Mouse (Mus musculus) inflammation-experienced regulatory T-cells, adult 6 months (primary cell): Measurements from ENCODE around the gene Slc9a9. TPM values are rescaled to one million over a fixed set of nuclear protein-coding genes. Genes with fewer than 3 reads are reported as not detected.

ENCODE experiments used
- ATAC-seq: one replicate; pipeline ENCODE4 v1.8.0; 2017
- polyA plus RNA-seq, 3 experiments: library from polyadenylated mRNA; unstranded; fragments of 100-300 nt; shearing (Covaris generic); gene quantifications; one replicate each; pipeline ENCODE4 v1.2.1; 2017

The Slc9a9 gene
- polyA plus RNA-seq, 3 experiments from 2014 or later: 36.4 to 65.4 (median 52.3) TPM

DNA sequence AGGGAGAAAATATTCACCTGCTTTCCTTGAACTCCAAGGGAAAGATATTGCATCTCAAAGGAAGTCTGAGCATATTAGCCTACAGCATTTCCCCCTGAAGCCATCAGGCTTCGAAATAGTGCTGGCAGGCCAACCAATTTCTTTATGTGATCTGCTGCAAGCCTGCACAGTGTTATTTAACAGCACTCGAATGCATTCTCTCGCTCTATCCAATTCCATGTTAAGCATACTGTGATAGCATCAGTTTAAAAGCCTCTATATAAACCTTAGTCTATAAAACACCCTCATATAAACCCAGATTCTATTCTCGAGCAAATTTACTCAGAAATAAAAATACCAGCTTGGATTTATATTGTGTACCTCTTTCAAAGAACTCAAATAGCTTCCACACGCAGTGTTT, 170.7 kb downstream of the Slc9a9 start:
- ATAC-seq: no peak

DNA sequence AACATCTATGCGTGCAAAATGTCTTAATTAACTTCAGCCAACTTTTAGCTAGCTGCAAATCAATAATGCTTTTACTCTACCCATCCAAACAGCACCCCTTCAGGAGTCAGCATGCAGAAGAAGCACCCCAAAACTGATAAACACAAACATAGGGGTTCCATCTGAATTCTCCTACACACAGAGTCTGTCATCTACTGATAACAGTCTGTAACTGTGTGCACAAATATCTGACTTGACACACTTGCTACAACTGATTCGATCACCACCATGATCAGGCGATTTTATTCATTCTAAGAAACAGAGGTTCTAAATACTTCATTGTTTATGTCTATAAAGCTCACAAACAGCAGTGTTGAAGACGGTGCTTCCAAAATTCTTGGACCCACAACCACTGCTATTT, 171.3 kb downstream of the Slc9a9 start:
- ATAC-seq: no peak

DNA sequence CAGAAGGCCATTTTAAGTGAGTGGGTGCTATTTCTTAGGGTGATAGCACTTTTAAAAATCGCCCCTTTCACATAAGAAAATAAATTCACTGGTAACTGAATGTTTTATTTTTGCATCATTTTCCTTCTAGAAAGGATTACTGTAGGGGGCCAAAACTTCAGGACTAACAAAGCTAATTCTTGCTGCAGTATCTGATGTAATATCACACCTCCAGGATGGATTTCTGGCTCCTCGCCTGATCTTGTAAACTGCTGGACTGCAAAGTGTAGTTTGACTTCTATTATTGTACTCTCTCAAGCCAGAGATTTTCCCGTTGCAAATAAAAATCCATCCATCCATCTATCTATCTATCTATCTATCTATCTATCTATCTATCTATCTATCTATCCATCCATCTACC, 174.5 kb downstream of the Slc9a9 start:
- ATAC-seq: no peak

DNA sequence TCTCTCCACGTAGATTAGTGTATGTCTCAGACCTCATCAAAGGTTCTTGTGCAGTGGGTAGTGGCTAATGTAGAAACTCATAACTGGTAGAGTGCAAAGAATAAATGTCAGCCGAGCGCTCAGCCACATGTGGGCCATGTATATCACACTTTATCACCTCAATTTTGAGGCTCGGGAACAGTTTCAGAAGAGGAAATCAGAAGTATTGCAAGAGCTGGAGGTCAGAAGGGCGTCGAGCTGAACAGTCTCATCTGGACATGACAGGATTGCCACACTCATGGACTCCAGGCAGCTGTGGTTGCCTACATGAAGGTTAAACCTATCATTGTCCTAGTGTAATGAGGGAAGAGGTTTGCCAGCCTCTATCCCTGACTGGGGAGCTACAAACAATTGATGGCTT, 177.9 kb downstream of the Slc9a9 start:
- no peak for ATAC-seq

DNA sequence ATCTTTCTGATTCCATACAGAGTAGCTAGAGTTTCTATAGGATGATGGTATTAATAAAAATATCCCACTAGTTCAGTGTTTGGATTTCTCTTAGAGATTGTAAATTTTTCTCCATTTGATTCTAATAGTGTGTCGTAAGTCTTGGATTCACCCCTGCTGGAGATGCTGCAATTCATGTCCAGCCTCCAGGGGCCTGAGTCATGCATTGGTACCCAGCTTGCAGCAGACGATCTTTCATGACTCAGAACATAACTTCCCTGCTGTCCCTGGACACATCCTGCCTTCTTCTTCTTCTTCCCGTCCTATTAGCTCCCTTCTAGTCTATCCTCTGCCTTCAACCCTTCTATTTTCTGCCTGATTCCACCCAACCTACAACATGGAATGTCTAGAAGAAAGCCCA, 181.8 kb downstream of the Slc9a9 start:
- ATAC-seq: no peak

DNA sequence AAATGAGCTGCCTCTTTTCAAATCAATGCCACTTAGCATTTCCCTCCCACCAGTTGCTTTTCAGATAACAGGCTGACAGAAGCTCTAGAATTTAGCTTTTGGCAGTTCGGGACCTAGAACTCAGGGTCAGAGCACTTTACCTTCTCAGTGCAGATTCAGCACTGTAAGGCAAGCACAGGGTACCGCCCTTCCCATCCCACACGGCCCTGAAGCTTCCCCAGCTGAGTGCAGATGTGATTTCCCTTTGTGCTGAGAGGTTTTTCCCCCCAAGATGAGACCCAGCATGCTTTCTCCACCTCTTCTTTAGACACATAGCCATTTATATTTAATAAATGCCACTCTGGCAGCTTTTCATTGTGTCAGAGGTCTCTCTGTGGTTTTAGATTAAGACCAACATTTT, 186.4 kb downstream of the Slc9a9 start:
- no peak for ATAC-seq

DNA sequence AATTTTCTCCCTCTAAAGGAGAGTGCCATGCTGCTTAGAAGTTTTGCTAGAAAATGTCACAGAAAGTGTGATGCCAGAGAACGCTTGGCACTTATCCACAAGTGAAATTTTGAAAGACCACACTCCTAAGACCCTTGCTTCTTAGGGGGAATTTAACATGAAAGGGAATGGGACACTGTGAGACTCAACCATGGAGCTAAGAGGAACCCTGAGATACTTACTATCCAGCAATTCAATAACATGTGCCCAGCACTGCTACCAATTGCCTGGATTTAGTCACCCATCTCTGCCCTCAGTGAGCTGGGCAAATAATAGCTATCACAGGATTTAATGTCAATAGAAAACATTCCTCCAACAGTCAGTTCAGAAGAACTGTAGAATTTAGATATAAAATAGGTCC, 198.8 kb downstream of the Slc9a9 start:
- ATAC-seq: no peak

DNA sequence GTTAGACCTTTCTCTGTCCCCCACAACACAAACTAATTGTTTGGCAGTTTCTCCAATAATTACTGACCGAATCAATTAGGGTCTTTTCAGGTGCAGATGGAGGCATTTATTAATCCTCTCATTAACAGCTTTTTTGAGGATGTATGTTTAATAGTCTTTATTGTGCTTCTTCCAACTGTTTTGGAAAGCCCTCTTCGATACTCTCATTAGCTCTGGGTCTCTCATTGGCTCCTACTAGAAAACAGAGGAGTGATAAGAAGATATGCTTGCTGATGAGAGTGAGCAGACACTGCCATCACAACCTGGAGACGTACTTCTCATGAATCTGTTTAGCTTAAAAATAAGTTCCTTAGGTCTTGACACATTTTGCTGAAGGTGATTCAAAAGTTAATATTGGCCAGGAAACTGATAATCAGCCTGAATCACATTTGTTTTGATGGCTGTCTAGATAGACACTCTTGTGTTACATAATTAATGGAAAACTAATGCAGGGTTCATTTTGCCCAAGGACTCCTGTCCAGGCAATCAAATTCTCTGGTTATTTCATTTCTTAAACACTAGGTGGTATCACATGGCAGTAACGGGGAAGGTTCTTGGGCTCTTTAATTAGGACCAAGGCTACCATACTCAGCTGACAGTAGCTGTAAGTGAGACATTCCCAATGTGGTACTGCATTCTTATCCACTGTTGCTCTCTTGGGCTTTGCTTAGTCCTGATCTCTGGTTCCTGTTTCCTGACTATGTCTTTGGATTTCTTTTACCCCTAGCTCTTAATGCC, 199.5 kb downstream of the Slc9a9 start:
- no peak for ATAC-seq

DNA sequence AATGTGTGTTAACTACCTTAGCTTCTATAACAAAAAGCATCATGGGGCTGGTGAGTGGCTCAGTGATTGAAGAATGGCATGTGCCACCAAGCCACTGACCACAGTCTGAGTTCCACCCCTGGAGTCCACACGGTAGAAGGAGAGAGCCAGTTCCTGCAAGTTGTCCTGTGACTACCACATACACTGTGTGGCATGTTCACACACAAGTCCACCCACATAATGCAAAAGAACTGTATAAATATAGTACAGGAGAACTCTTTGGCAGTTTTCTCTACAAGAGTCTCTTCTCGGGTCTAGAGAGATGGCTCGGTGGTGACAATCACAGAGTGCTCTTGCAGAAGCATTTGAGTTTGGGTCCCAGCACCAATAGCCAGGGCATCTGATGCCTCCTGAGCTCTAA, 212.8 kb downstream of the Slc9a9 start:
- no peak for ATAC-seq

DNA sequence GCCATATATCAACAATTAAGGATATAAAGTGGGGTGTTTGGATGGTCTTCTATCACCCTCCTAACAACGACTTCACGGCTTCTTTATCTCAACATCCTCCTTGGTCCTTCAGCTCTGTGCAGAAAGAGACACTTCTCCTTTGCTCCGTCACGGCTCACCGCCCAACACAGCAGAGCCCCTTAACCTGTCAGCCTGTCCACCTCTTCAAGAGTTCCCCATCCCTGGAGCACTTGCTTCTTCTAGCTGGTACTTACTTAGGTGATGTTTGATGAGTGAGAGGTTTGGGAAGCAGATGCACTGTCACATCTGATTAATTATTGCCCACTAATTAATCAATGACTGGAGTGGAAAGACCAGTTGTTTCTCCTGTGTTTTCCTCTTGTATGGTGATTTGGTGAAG, 213.7 kb downstream of the Slc9a9 start:
- no peak for ATAC-seq

DNA sequence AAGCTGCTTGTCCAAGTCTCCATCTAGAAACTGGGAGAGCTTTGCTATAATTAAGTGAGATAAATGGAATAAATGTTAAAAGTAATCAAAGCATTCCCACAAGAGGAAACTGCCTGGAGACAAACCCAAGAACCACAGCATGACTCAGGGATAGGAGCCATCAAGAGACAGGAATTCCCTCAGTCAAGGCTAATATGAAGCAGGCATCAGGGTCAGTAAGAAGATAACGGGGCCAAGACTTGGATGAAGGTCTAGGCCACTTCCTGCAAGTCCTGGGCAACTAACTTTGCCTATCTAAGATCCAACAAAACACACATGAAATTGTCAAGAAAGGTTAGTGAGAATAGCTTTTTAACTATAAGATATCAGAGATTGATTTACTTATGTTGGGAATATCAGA, 215.4 kb downstream of the Slc9a9 start:
- ATAC-seq: no peak

DNA sequence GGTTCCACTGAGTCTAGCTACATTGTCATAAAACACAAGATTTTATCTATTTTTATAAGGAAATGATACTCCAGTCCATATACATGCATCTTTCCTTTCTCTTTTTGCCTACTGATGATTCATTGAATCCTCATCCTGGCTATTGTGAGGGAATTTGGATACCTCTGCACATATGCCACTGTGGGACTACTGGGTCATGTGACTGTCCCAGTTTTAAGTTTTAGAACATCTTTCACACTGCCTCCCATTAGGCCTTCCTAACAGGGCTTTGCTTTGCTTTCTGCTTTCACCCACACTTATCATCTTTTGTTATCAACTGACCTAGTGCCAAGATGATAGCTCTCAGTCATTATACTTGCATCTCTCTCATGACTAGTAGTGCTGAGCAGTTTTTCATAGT, 219.9 kb downstream of the Slc9a9 start:
- ATAC-seq: no peak

DNA sequence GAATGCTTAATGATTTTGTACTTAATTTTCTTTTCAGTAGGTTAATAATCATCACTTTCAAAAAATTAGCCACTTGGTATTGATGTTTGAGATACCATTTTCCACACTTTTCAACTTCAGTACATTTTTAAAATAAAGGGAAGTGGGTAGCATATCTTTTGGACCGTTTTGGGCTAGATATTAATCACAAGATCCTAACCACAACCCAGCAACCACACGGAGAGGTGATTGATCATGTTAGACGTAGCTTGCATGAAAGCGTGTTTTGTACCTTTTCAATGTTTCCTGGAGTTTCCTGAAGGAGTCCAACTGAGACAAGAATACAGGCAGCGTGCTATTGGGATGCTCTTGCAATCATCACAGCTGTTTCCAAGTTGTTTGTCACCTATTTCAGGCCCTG, 226.2 kb downstream of the Slc9a9 start:
- ATAC-seq: no peak

DNA sequence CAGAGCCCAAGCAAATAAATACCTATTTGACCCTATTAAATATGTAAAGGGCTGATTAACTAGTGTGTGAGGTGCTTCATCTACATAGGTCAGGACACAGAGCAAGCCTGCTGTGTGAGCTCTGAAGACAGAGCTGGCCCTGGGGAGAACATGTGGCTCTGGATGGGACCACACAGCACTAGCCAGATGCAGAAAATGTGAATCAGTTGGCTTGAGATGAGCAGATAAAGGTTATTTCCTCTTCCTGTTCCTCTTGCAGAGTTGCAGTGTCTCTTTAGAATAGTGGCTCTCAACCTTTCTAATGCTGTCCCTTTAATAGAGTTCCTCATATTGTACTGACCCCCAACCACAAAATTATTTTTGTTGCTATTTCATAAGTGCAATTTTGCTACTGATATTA, 234.5 kb downstream of the Slc9a9 start:
- ATAC-seq: no peak

DNA sequence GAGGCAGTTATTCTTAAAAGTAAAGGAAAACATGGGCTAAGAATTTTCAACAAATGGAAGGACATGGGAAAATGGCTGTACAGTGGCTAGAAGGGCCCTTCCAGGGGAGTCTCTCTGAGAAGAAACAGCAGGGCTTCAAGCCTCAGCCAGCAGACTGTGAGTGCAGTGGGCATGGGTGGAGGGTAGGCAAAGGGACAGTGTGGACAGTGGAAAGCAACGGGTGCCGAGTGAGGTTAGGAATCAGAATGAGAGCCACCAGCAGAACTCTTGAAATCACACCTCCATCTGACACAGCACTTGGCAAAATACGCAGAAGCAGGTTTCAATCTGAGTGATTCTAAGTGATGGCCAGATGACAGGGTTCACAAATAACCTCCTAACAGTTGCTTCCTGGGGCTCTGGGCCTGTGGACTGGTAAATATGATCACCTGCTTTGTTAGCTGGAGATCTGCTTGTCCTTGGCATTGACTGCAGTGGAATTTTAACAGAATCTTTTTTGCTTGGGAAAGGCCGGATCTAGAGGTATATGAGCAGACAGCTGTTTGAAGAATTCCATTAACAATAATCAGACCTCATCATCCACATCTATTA, 237.4 kb downstream of the Slc9a9 start:
- ATAC-seq: no peak

DNA sequence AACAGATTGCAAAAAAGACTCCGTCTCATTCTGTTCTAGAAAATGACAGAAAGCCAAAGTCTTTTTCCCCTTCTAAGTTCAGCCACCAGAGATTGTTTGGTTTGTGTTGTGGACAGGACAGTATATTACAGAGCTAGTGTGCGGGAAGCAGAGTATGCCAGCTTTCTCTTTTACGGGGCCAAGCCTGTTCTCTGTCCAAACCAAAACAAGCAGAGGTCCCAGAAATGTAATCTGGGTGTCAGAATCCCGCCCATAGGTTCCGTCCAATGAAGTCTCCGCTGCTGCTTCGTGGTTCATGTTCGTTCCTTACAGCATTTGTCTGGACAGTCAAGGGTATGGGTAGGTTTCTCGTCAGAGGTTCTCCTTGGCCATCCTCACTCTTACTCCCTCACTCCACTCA, 242.4 kb downstream of the Slc9a9 start:
- ATAC-seq: no peak

DNA sequence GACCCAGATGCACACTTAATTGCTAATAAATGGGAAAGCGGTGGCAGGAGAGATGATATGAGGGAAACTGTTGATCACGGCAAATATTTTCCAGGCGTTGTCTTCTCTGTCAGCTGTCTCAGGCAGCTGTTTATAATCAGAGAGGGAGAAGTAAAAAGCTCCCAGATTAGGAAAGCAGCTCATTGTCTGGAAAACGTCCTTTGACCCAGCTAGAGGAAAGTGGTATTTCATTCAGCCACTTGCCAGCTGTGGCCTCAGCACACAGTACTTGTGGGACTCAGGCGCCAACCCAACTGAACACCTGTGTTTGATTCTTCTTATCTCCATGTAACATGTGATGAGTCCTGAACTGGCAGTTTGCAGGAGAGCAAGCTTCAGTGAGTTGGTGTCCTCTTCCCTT, 252.4 kb downstream of the Slc9a9 start:
- no peak for ATAC-seq

DNA sequence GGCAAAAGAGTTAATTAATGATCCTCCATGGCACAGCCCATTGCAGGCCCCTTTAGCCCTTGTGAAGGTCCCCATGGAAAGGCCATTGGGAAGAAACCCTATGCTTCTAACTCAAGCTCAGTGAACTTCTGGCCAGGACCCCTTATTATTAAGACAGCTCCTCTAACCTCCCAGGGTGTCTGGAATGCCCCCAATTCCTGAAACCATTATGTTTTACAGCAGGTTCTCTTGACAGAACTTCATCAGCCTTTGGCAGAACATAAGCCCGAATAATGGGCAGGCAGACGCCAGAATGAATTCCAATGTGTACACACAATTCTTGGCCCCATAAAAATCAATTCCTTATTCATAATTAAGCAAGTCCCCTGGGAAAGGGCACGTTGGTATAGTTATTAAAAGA, 256.1 kb downstream of the Slc9a9 start:
- no peak for ATAC-seq

DNA sequence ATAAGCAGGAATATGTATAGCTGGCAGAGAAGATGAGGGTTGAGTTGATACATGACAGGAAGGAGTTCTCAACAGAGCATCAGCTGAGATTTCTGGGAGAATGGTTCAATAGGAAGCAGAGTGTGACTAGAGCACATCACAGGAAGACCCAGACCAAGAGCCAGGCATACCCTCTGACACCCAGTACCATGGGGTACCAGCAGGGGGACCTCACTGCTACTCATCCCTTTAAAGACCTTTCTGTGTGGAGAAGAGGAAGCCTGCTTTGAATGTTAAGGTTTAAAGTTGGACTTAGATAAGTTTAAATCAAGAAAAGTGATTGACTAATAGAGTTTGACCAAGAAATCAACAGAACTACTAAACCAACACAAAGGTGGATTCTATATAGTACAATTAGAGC, 257.4 kb downstream of the Slc9a9 start:
- ATAC-seq: peak; percentile 80

DNA sequence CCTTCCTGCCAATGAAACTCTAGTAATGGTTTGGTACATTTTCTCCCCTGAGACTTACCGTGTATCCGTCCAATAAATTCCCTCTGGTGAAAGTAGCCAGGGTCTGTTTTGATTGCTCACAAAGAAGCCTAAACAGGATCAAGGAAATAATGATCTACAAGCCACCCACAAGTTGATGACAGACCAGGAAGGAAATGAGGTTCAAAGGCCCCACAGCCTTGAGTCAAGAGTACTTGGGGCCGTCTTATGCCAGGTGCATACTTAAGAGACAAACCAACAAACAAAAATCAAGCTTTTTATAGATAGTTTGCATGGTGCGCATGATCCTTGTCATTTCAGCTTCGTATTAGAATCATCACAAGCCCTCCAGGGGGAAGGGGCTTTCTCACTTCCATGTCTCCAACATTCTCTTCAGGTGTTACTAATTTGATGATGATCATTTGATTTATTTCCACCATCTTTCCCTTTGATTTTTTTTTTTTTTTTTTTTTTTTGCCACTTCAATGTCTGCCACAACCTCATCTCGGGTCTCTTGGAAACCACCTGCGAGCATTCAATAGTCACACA, 275.9 kb downstream of the Slc9a9 start:
- peak; percentile 87 for ATAC-seq

DNA sequence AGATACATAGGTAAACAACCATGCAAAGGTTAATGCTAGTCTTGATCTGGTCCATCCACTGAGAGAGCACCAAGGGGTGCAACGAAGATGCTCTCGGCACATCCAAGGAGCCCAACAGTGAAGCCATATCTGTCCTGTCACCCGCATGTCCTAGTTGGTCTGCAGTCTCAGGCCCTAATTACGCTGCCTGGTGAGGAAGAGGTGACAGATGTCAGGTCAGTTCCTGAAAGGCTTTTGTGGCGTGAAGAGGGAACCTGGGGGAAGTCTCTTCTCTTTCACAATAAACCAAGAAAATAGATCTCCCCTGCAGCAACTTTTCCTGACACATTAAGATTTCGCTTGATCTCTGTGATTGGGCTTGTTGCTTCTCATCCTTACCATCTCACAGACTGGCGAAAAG, 277.5 kb downstream of the Slc9a9 start:
- ATAC-seq: no peak

DNA sequence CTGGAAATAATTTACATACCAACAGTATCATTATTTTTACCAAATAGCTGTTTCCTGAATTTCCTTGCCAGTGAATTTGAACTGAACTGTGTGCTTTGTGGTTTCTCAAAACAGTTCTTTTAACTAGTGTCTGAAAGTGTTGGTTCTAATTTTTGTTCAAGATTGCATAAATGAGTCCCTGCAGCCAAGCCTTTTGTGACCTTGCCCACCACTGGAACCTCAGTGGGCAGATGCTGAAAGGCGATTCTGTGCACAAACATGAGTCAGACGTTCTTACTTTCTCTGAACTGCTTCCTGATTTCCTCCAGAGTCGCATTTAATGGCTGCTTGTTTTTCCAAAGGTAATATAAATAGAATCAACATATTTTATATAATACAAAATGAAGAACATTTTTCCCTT, 281.0 kb downstream of the Slc9a9 start:
- ATAC-seq: no peak

DNA sequence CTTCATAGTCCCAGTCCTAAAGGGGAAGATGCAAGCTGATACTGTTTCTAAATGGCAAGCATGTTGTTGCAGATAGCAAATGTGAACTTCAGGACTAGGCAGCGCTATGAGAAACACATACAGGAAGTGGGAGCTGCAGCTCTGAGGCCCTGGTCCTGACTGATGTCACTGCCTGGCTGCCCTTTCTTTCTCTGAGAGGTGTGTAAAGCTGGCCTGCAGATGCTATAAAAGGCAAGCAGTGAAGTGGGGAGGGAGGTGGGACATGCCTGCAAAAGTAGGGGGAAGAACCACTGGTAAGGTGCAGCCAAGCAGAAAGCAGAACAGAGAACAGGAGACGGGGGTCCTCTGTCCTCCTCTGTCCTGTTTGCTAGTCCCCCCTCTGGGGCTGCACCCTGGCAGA, 285.9 kb downstream of the Slc9a9 start:
- ATAC-seq: peak; percentile 41

DNA sequence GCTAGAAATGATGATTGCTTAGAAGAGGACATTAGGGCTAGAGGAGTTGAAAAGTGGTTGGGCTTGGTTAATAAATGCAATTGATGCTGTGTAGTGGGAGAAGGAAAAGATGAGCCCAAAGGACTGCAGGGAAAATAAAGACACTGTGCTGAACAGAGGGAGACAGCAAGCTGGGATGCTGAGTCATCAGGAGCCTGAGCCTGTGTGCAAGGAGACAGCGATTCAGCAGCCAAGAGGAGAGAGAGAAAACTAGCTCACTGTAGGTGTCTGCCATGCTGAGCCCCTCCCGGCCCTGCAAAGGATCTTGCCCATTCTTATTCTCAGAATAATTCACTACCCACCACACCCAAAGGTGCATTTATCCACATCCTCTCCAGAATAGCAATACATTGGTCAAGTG, 288.7 kb downstream of the Slc9a9 start:
- ATAC-seq: no peak
